Mouse (Mus musculus) intestine, postnatal 0 days (tissue): ENCODE measurements at regions not wholly inside any gene's neighbourhood (a gene's known extent, or its start where the extent isn't known, plus 50 kb on each side); places are given as distances from the start of the nearest gene placed in this dataset.

Source experiments
- ATAC-seq: fragments of 200-750 bp; cut with Nextera tagmentation; 2 replicates; pipeline ENCODE4 v1.8.0; 2017; ENCODE audit warnings: mild to moderate bottlenecking, moderate TSS enrichment, moderate library complexity
- H3K27ac ChIP-seq: fragments of 300-500 bp; sonication (generic); 2 replicates; pipeline ENCODE4 v1.5.1; 2014; ENCODE audit warnings: mild to moderate bottlenecking, low read depth, low read length, moderate library complexity
- H3K27me3 ChIP-seq: fragments of 300-500 bp; sonication (generic); replicated peaks from 2 replicates; pipeline ENCODE4 v1.6.1; 2014; ENCODE audit warnings: low read length, mixed read lengths; ENCODE audit not compliant: control insufficient read depth, insufficient read depth
- H3K36me3 ChIP-seq: fragments of 300-500 bp; sonication (generic); 2 replicates; pipeline ENCODE4 v1.6.1; 2014; ENCODE audit warnings: mild to moderate bottlenecking, moderate library complexity; ENCODE audit not compliant: control insufficient read depth, insufficient read depth
- H3K4me1 ChIP-seq: fragments of 300-500 bp; sonication (generic); replicated peaks from 2 replicates; pipeline ENCODE4 v1.6.1; 2014; ENCODE audit warnings: antibody characterized with exemption, low read length, mixed read lengths; ENCODE audit not compliant: control insufficient read depth, insufficient read depth
- H3K4me2 ChIP-seq: fragments of 300-500 bp; sonication (generic); replicated peaks from 2 replicates; pipeline ENCODE4 v1.6.1; 2014; ENCODE audit warnings: low read depth, mild to moderate bottlenecking, moderate library complexity
- H3K4me3 ChIP-seq: fragments of 300-500 bp; sonication (generic); 2 replicates; pipeline ENCODE4 v1.5.1; 2014; ENCODE audit warnings: low read depth, low read length
- H3K9ac ChIP-seq: fragments of 300-500 bp; sonication (generic); 2 replicates; pipeline ENCODE4 v1.6.1; 2014; ENCODE audit warnings: mild to moderate bottlenecking, low read depth, low read length
- H3K9me3 ChIP-seq: fragments of 300-500 bp; sonication (generic); 2 replicates; pipeline ENCODE4 v1.6.1; 2016; ENCODE audit warnings: mixed run types; ENCODE audit not compliant: control insufficient read depth
- CTCF ChIP-seq: sonication (generic); IDR thresholded peaks from 2 replicates; pipeline ENCODE4 v1.5.1; 2016; ENCODE audit warnings: low read depth, mild to moderate bottlenecking, control low read depth, antibody characterized with exemption, moderate library complexity
- WGBS: fragments of 180-500 bp; shearing (Covaris S2); extraction: QIAGEN DNeasy Blood & Tissue Kit; methylation state at CpG from one replicate; pipeline ENCODE4 v1.1.7; 2014; 5-methylcytosine and 5-hydroxymethylcytosine counted together

DNA sequence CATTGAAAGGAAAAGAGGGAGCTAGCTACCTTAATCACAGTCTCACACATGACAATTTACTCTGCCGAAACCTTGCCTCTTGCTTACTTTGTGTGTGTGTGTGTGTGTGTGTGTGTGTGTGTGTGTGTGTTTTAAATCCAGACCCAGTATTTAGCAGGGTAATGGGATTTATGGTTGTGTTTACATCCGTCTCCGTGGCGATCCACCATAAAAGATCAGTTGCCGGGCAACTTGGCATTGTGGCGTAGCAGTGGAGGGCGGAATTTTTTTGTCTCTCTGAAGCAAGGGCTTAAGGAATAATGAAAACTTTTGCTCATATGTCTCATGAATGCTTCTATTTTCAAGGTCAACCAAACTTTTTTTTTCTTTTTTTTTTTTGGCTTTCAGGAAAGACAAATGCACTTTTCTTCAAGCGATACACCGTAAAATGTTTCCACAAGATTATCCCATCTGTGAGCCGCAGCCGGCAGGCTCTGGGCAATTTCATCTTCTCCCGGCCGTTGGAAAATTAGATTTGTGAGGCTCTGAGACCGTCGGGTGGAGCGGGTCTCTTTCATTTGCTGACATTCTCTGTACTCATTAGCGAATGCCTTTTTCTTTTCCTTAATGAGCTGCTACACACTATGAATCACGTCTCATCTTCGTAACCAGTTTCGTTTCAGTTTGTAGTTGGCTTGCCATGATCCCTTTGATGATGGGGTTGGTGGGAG, 53.9 kb upstream of the Ptch1 start:
- H3K4me1 ChIP-seq, result no peaks in the 10 kb centered on the region
- no peaks in the 10 kb centered on the region for H3K27me3 ChIP-seq
- H3K4me2 ChIP-seq, result peak overlapping the region; percentile 53
- H3K9ac ChIP-seq, result no peak overlapping the region
- H3K4me3 ChIP-seq, result peak overlapping the region; percentile 26
- no peak for TF ChIP-seq CTCF
- no peak overlapping the region for H3K27ac ChIP-seq
- no peaks in the 10 kb centered on the region for H3K9me3 ChIP-seq
- WGBS, result 17% methylated on average over 20 of the region's 20 CpGs
- no peaks in the 10 kb centered on the region for H3K36me3 ChIP-seq
- no peak for ATAC-seq

DNA sequence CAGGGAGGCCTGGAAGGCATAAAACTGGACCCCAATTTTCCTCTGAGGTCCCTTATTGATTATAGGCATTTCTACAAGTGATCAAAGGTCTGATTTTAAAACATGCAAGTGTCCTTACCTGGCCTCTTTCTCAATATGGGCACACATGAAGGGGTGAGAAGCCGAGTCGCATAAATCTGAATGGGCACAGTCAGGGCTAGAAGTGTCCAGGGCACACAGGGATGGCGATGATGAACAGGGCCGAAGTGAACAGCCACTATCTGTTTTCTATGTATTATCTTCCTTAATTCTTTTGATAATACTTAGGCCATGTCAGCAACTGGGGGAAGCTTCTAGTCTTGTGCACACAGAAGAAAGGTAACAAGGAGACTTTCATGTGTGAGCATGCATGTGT, 54.5 kb upstream of the Ptch1 start:
- WGBS, result 79% methylated on average over 4 of the region's 4 CpGs
- H3K36me3 ChIP-seq, result no peaks in the 10 kb centered on the region

DNA sequence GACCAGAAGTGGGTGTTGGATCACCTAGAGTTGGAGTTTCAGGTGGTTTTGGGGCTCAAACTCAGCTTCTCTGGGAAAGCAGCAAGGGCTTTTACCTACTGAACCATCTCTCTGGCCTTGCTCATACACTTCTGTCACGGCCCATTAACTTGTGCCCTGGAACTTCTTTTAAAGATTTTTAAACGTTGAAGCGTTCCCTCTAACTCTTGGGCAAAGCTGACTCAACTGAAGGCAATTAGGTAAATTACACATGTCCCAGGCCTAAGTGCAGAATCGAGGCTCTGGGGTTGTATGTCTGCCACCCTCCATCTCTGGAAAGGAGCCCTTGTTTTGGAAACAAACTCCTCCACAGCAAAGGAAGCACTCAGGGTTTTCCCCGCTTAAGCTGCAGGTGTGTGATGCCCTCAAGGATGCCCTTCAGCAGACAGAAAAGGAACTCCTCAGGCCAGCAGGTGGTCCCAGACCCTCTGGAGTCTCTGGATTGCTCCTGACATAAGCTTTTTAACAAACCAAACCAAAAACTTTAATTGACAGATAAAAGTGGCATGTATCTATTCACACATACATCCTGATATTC, 58.5 kb upstream of the Ptch1 start:
- Histone ChIP-seq H3K9me3 (no peaks in the 10 kb centered on the region), H3K36me3 (no peaks in the 10 kb centered on the region), H3K27ac (no peak overlapping the region), H3K4me2 (no peak overlapping the region), H3K27me3 (no peaks in the 10 kb centered on the region), H3K9ac (no peak overlapping the region), H3K4me3 (no peak overlapping the region), H3K4me1 (no peaks in the 10 kb centered on the region)
- 69% methylated on average over 5 of the region's 5 CpGs for WGBS
- TF ChIP-seq CTCF, result no peak
- no peak for ATAC-seq

More for the DNA sequence above, 54.5 kb upstream of the Ptch1 start:
- Histone ChIP-seq H3K9me3 (no peaks in the 10 kb centered on the region), H3K4me2 (peak overlapping the region; percentile 53), H3K4me3 (peak overlapping the region; percentile 26), H3K9ac (no peak overlapping the region), H3K4me1 (no peaks in the 10 kb centered on the region), H3K27me3 (no peaks in the 10 kb centered on the region), H3K27ac (no peak overlapping the region)
- no peak for TF ChIP-seq CTCF
- no peak for ATAC-seq

DNA sequence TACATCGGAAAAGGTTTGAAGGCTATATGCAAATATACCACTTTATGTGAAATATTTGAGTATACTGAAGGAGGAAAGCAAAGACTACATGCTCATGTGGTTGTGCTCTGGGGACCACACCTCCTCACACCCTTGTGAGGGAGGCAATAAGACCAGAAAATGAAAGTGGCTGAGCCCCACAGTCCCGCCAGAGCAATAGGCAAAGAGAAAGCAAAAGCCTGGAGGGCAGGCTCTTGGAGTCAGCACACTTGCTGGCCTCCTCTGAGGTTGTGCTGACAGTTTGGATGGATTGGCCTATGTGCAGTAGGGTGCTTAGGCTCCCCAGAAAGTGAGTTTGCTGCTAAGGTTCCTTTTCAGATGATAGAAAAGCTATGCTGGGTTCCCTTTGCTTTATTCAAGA, 60.9 kb upstream of the Ptch1 start:
- Histone ChIP-seq H3K9ac (no peak overlapping the region), H3K4me3 (no peak overlapping the region), H3K36me3 (no peaks in the 10 kb centered on the region), H3K27ac (no peak overlapping the region), H3K4me1 (no peaks in the 10 kb centered on the region), H3K27me3 (no peaks in the 10 kb centered on the region), H3K9me3 (no peaks in the 10 kb centered on the region), H3K4me2 (no peak overlapping the region)
- 53% methylated on average over 2 of the region's 2 CpGs for WGBS
- TF ChIP-seq CTCF, result no peak
- ATAC-seq, result no peak

DNA sequence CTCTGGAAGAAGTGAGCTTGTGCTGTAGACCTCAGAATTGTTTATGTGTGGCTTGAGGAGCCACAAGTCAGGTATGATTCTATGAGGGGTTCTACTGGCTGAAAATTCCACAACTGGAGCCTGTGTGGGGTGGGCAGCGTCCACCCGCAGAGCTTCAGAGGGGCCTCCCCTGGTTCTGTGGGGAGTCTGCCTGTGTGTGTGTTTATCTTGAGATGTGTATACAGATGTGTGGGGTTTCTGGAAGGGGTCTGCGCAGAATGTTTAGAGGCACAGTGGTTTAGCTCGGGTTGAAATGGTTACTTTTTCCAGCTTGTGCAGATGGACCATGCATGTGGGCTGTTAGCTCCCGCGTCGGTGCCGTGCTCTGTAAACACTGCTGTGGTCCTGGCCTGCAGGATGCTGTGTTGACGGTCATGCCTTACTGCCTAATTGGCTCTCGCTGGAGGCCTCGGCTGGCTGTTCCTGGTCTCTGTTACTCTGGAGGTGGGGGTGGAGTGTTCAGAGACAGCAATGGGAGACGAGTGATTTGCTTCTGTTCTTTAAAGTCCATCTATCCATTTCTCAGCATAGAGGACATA, 68.3 kb upstream of the Ptch1 start:
- Histone ChIP-seq H3K27ac (0 out of 2 replicates have a peak overlapping the region, but pooled peaks have one; percentile 31), H3K36me3 (no peaks in the 10 kb centered on the region), H3K9me3 (no peaks in the 10 kb centered on the region), H3K4me1 (no peaks in the 10 kb centered on the region), H3K4me2 (no peak overlapping the region), H3K4me3 (no peak overlapping the region), H3K9ac (no peak overlapping the region), H3K27me3 (no peaks in the 10 kb centered on the region)
- TF ChIP-seq CTCF, result no peak
- 40% methylated on average over 12 of the region's 12 CpGs for WGBS
- ATAC-seq, result no peak

DNA sequence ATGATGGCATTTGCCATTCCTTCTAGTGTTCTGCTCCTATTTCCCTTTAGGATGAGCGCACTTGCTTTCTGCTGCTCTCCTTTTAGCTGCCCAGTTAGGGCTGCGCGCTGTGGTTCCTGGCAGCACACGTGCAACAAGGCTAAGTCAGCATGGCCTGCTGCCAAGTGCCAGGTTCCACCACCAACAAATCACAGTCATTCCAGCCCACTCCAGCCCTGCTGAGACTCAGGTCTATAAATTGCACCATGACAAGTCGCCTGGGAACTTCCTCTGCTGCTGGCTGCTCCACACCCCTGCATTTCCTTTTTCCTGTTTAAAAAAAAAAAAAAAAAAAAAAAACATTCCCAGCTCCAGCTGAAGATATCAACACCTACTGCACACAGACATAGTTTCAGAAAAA, 69.2 kb upstream of the Ptch1 start:
- Histone ChIP-seq H3K27me3 (no peaks in the 10 kb centered on the region), H3K4me1 (no peaks in the 10 kb centered on the region), H3K4me3 (no peak overlapping the region), H3K27ac (peak overlapping the region; percentile 64; the same call in 1 of the 2 replicates), H3K9ac (no peak overlapping the region), H3K36me3 (no peaks in the 10 kb centered on the region), H3K9me3 (no peaks in the 10 kb centered on the region), H3K4me2 (no peak overlapping the region)
- peak; percentile 64; the same call in 1 of the 2 replicates for ATAC-seq
- TF ChIP-seq CTCF, result no peak
- 33% methylated on average over 5 of the region's 5 CpGs for WGBS
